Mouse (Mus musculus): Measurements from ENCODE around the gene Stk32c.

DNA sequence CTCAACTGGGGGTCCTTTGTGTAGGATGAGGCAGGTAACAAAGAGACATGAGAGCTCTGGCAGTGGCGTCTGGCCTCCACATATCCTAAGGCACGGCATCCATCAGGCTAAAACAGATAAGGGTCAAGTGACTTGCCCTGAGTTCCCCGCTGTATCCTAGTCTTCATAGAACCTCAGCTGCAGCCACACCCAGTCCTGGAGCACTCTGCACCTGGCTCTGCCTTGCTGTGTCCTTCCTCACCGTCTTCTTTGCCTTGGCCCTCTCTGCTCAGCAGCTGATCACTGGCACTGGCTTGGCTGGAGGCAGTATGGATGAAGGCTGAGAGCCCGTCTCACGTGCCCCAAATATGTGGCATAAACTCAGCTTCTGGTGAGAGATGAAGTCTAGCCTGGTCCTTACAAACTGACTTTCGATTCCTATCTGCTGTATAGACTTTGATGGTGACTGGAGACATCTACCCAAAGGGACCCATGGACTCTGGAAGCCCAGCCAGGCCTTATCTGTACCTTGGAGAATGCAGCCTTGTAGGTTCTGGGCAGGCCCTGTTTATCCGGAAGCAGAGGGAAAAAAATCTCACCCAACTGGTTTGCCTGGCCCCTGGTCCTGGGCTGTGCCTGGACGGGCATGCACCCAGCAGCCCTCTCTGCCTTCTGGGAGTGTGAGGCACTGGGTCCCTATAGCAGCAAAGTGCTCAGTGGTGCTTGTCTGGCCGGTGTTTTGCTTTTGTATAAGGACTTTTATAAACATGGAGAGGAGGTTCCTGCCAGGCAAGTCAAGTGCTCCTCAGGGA, 44.8 kb upstream of the Stk32c start:
- TF ChIP-seq CTCF (IDR thresholded peaks at IDR 0.05; ENCODE audit: borderline replicate concordance, insufficient read depth, low read depth, low read length) (no peak), POLR2A (IDR thresholded peaks at IDR 0.05; ENCODE audit: borderline replicate concordance, insufficient read depth, low read length) (no peak)
